Mouse (Mus musculus) left cerebral cortex, adult 2 months (tissue): ENCODE data around the gene Ttc28. TPM values are rescaled to one million over a fixed set of nuclear protein-coding genes. Genes with fewer than 3 reads are reported as not detected.

Experiments
- DNase-seq, 2 experiments: peaks; one replicate each; pipeline ENCODE4 v3.0.0; 2021 to 2022; ENCODE audit warnings: low spot score in 2 of 2, mixed read lengths in 1 of 2; ENCODE audit errors: extremely low spot score in 1 of 2
- H3K27ac ChIP-seq: fragments of 200-600 bp; 2 replicates; pipeline ENCODE4 v1.8.1; 2022
- H3K4me3 ChIP-seq: fragments of 200-600 bp; 2 replicates; pipeline ENCODE4 v1.8.1; 2022
- CTCF ChIP-seq: fragments of 200-600 bp; IDR thresholded peaks from 2 replicates; pipeline ENCODE4 v1.8.1; 2022; ENCODE audit warnings: antibody characterized with exemption, mild to moderate bottlenecking, moderate library complexity
- intact Hi-C: fragments of 180-260 bp; cut with DNase I; formaldehyde crosslinking; loops from one replicate; pipeline ENCODE4 v1.15.1; 2025
- total RNA-seq, 2 experiments: library from RNA; stranded (reverse); gene quantifications; 2 replicates each; pipeline ENCODE4 v1.2.3; 2021

Gene Ttc28
- total RNA-seq, 2 experiments from 2014 or later = 12.0 to 12.8 TPM

DNA sequence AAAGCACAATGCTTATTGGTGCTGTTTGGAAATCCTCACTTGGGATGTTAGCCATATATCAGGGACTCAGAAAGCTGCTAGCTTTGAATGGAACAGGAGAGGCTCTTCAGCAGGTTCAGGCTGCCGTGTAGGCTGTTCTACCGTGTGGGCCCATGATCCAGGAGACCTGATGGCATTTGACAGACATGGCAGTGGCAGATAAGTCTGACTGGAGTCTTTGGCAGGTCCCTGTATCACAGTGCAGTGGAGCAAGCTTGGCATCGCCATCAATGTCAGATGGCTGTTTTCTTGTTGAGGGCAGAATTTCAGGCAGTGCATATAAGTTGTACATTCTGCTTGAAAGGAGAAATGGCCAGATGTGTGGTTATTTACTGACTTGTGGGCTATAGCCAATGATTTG is 11.0 kb downstream of the Ttc28 start:
- Histone ChIP-seq H3K4me3 (no peak overlapping the region), H3K27ac (no peak overlapping the region)
- no peak for TF ChIP-seq CTCF
- no peak for DNase-seq
- intact Hi-C loops = no loop called here

GRCm38 (mm10) chr5:110897114-110897788 is 17.6 kb downstream of the Ttc28 start:
- Histone ChIP-seq H3K27ac (no peak overlapping the region), H3K4me3 (no peak overlapping the region)
- TF ChIP-seq CTCF = no peak
- no peak for DNase-seq
- intact Hi-C loops = no loop called here

- no peak overlapping the region for H3K4me3 ChIP-seq
- TF ChIP-seq CTCF = no peak
- no peak for DNase-seq
- no peak overlapping the region for H3K27ac ChIP-seq
- intact Hi-C loops = no loop called here
Observed at GRCm38 (mm10) chr5:110898169-110898568, 18.6 kb downstream of the Ttc28 start.

DNA sequence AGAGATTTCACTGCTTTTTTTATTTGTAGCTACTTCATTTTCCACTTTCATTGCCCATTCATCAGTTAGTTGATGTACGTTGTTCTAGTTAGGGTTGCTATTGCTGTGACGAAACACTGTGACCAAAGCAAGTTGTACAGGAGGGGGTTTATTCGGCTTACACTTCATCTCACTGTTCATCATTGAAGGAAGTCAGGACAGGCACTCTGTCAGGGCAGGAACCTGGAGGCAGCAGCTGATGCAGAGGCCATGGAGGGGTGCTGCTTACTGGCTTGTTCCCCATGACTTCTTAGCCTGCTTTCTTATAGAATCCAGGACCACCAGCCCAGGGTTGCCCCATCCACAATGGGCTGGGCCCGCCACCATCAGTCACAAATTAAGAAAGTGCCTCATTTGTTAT is 19.2 kb downstream of the Ttc28 start:
- intact Hi-C loops = no loop called here
- DNase-seq = no peak
- H3K27ac ChIP-seq = no peak overlapping the region
- no peak overlapping the region for H3K4me3 ChIP-seq
- TF ChIP-seq CTCF = no peak

DNA sequence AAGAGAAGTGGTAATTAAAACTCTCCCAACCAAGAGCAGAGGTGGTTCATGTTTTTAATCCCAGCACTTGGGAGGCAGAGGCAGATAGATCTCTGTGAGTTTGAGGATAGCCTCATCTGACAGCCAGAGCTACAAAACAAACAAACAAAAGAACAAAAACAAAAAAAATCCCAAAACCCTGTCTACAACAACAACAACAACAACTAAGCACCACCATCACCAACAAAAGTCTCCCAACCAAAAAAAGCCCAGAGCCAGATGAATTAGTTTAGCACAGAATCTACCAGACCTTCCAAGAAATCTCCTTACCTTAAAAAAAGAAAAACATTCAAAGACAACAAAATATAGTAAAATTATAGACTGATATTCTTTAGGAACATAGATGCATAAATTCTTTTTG is 20.7 kb downstream of the Ttc28 start:
- no peak overlapping the region for H3K4me3 ChIP-seq
- no peak for TF ChIP-seq CTCF
- DNase-seq = no peak
- H3K27ac ChIP-seq = no peak overlapping the region
- intact Hi-C loops = no loop called here

GRCm38 (mm10) chr5:110906708-110907107 is 27.1 kb downstream of the Ttc28 start:
- Histone ChIP-seq H3K27ac (no peak overlapping the region), H3K4me3 (no peak overlapping the region)
- TF ChIP-seq CTCF = no peak
- DNase-seq = no peak
- intact Hi-C loops = no loop called here

DNA sequence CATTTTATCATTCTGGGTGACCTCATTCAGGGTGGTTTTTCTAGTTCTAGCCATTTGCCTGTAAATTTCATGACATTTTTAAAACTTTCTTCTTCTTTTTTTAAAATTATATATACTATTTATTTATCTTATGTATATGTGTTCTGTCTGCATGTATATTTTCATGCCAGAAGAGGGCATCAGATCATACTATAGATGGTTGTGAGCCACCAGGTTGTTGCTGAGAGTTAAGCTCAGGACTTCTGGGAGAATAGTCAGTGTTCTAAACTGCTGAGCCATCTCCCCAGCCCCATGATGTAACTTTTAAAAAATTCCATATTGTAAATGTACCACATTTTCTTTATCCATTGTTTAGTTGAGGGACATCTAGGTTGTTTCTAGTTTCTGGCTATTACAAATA is 29.3 kb downstream of the Ttc28 start:
- Histone ChIP-seq H3K4me3 (no peak overlapping the region), H3K27ac (no peak overlapping the region)
- intact Hi-C loops = no loop called here
- DNase-seq = no peak
- TF ChIP-seq CTCF = no peak; the same call in 1 of the 2 replicates

DNA sequence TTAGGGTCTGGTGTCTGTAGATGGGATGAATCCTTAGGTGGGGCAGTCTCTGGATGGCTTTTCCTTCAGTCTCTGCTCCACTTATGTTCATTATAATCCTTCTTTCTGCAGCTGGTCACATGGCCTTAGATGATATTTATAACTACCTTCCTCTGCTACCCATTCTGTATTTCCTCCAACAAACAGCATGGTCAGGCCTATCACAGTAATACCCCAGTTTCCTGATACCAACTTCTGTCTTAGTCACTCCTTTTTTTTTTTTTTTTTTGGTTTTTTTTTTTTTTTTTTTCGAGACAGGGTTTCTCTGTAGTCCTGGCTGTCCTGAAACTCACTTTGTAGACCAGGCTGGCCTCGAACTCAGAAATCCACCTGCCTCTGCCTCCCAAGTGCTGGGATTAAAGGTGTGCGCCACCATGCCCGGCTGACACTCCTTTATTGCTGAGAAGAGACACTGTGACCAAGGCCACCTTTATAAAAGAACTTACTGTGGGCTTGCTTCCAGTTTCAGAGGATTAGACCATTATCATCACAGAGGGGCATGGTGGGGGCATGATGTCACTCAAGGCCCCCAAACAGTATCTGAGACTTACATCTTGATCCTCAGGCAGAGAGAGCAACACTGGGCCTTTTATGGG is 30.5 kb downstream of the Ttc28 start:
- intact Hi-C loops = no loop called here
- Histone ChIP-seq H3K4me3 (no peak overlapping the region), H3K27ac (no peak overlapping the region)
- TF ChIP-seq CTCF = no peak
- no peak for DNase-seq

- TF ChIP-seq CTCF = no peak
- intact Hi-C loops = loop anchor here (5.0 kb wide), 1 partner anchor 58 kb away; no protein-coding TSS in a partner anchor
- no peak for DNase-seq
- Histone ChIP-seq H3K27ac (no peak overlapping the region), H3K4me3 (no peak overlapping the region)
Observed at GRCm38 (mm10) chr5:110914859-110915258, 35.3 kb downstream of the Ttc28 start.

DNA sequence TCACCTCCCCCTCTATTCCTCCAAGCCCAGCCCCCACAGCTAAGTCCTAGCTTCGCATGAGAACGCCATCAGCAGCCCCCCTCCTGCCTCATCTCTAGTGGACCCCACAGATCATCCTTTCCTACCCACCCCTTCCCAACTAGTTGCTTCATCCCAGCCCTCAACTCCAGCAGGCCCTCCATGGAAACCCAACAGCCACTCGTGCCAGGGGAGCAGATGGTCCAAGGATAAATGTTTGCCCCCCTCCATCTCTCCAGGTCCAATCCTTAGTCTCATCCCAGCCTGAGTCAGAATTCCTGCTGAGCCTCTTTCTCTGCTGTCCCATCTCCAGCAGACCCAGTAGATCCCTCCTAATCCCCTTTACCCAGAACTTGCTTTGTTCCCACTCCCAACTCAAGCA is 36.6 kb downstream of the Ttc28 start:
- Histone ChIP-seq H3K27ac (no peak overlapping the region), H3K4me3 (no peak overlapping the region)
- no peak for DNase-seq
- intact Hi-C loops = loop anchor here (5.0 kb wide), 1 partner anchor 59 kb away; no protein-coding TSS in a partner anchor
- TF ChIP-seq CTCF = no peak

DNA sequence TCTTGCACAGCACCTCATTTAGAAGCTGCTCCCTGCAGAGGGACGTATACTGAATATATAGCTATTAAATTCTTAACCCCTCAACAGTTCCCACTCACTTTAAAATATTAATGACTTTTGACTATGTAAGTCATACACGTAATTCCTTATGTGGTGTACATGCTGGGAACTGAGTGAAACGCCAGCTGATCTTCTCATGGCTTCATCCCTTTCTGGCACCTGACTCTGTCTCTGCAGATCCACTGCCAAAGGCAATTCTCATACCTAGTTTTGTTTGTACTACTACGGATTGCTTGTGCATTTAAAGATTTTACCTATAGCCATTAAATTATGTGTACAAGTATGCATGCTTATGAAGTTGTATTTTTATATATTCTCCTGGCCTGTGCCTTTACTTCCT is 39.9 kb downstream of the Ttc28 start:
- Histone ChIP-seq H3K27ac (no peak overlapping the region), H3K4me3 (no peak overlapping the region)
- DNase-seq = no peak
- TF ChIP-seq CTCF = no peak
- intact Hi-C loops = loop anchor here (5.0 kb wide), 1 partner anchor 62 kb away; no protein-coding TSS in a partner anchor

DNA sequence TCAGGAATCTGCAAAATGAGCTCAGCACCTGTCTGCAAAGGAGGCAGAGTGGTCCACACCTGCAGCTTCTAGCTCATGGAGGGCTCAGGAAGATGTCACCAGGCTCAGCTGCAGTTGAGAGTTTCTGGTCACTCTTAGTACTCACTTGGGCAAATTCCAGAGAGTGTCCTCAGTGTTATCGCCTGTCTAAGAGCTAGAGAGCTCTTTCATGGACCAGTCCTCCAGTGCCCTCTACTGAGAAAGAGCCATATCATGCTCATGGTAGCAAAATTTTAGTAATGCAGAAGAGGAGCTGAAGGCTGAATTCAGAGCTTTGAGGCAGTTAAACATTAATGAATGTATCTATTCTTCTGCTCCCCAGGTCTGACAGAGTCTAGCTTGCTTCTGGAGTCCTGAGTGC is 43.7 kb downstream of the Ttc28 start:
- TF ChIP-seq CTCF = peak; percentile 60
- H3K27ac ChIP-seq = no peak overlapping the region
- DNase-seq = no peak
- H3K4me3 ChIP-seq = no peak overlapping the region
- intact Hi-C loops = loop anchor here (1.0 to 5.0 kb wide), 3 partner anchors 84 to 334 kb away; partner anchors contain the start of genes Chek2 and Hscb

DNA sequence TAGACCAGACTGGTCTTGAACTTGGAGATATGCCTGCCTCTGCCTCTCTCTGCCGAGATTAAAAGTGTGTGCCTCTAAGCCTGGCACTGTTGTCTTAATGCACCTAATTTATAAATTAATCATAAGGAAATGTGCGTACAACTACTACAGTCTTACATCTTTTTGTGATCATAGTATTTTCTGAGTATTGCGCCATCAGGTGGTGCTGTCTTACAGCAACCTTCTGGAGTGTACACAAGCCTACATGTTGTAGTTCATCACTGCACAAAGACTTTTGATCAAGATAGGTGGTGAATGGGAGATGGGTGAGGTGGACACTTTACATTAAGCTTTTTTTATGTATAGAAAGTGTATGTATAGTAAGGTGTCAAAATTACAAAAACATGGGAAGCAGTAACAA is 45.0 kb downstream of the Ttc28 start:
- H3K4me3 ChIP-seq = no peak overlapping the region
- H3K27ac ChIP-seq = no peak overlapping the region
- intact Hi-C loops = loop anchor here (5.0 kb wide), 1 partner anchor 333 kb away; no protein-coding TSS in a partner anchor
- TF ChIP-seq CTCF = peak; percentile 32
- no peak for DNase-seq
